Mouse (Mus musculus): Measurements from ENCODE around the gene Rhoq. TPM values are rescaled to one million over a fixed set of nuclear protein-coding genes. Genes with fewer than 3 reads are reported as not detected.

Rhoq gene
- polyA plus RNA-seq, 1 experiment from 2014 or later = 10.7 TPM

DNA sequence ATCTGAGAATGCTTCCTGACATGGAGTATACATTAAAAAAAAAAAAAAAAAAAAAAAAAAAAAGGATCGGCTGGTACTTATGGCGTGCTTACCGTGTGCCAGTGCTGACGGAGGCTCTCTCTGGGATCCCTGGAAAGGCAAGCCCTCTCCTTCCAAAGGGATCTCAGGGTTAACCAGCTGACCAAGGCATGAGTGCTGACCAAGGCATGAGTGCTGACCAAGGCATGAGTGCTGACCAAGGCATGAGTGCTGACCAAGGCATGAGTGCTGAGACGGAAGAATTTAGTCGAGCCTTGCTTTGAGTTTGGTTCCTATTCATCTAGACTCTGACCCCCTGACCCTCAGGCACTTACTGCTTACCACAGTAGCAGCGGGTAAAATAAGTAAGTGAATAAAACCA lies 24.2 kb upstream of the Rhoq start:
- Histone ChIP-seq H3K27me3 (replicated peaks; ENCODE audit: insufficient read depth, low read length) (no peaks in the 10 kb centered on the region), H3K4me3 (ENCODE audit: low read depth, low read length) (no peak overlapping the region), H3K27ac (ENCODE audit: low read length) (no peak overlapping the region), H3K9ac (replicated peaks; ENCODE audit: low read depth) (no peak overlapping the region), H3K9me3 (ENCODE audit: low read length) (no peaks in the 10 kb centered on the region), H3K4me1 (ENCODE audit: insufficient read depth, low read depth, low read length) (peaks cover 4% of the 10 kb centered on the region; the same call in 1 of the 2 replicates), H3K36me3 (ENCODE audit: insufficient read depth, low read length) (no peaks in the 10 kb centered on the region), H3K4me2 (replicated peaks; ENCODE audit: low read depth, low read length) (no peak overlapping the region)
- TF ChIP-seq CTCF (IDR thresholded peaks at IDR 0.05) (no peak), EP300 (IDR thresholded peaks at IDR 0.05) (no peak)
- ATAC-seq (no peak), DNase-seq (ENCODE audit: low spot score) (no peak)
- 53% methylated on average over 7 of the region's 7 CpGs for WGBS

DNA sequence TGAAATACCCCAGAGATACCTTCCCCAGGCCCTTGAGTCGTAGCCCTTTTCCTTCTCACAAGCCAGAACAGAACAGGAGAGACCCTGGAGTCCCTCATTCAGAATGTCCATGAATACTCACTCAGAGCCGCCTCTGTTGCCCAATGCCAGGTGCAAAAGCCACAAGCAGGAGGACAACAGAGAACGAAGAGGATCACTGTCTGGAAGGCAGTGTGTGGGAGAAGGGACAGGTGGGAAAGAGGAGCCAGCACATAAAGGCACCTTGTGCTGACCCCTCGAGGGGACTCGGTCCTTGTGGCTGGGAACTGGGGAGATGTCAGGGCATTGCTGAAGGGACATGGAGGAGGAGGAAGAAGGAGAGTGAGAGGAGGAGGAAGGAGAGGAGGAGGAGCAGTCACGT lies 20.8 kb upstream of the Rhoq start:
- no peak overlapping the region for H3K27ac ChIP-seq (ENCODE audit: low read length)
- H3K36me3 ChIP-seq (ENCODE audit: insufficient read depth, low read length) = no peaks in the 10 kb centered on the region
- no peaks in the 10 kb centered on the region for H3K27me3 ChIP-seq (replicated peaks; ENCODE audit: insufficient read depth, low read length)
- H3K9me3 ChIP-seq (ENCODE audit: low read length) = no peaks in the 10 kb centered on the region
- no peak for TF ChIP-seq CTCF (IDR thresholded peaks at IDR 0.05)
- no peak for TF ChIP-seq EP300 (IDR thresholded peaks at IDR 0.05)
- 60% methylated on average over 6 of the region's 6 CpGs for WGBS
- H3K9ac ChIP-seq (replicated peaks; ENCODE audit: low read depth) = no peak overlapping the region
- H3K4me2 ChIP-seq (replicated peaks; ENCODE audit: low read depth, low read length) = no peak overlapping the region
- DNase-seq (ENCODE audit: low spot score) = no peak
- no peak overlapping the region for H3K4me3 ChIP-seq (ENCODE audit: low read depth, low read length)
- H3K4me1 ChIP-seq (ENCODE audit: insufficient read depth, low read depth, low read length) = peaks cover 4% of the 10 kb centered on the region; the same call in 1 of the 2 replicates
- ATAC-seq = no peak

DNA sequence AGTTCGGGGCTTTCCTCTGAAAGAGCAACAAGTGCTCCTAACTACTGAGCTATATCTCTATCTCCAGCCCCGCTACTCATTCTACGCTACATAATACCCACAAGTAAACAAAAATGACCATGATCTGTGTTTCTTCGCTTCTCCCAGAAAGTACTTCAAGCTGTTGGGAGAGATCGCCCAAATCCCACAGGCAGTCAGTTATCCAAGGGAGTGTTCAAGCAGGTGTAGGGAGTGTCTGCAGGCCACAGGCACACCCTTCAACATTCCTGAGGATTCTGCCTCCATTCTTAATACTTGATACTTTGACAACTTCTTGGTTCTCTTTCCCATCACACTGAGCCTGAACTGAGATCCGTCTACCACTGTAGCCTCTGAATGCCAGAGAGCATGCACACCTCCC lies 19.7 kb upstream of the Rhoq start:
- no peak overlapping the region for H3K9ac ChIP-seq (replicated peaks; ENCODE audit: low read depth)
- no peak overlapping the region for H3K4me3 ChIP-seq (ENCODE audit: low read depth, low read length)
- no peaks in the 10 kb centered on the region for H3K36me3 ChIP-seq (ENCODE audit: insufficient read depth, low read length)
- 0 out of 2 replicates have a peak, but pooled peaks cover 1% of the 10 kb centered on the region for H3K4me1 ChIP-seq (ENCODE audit: insufficient read depth, low read depth, low read length)
- 85% methylated on average over 6 of the region's 6 CpGs for WGBS
- H3K27ac ChIP-seq (ENCODE audit: low read length) = no peak overlapping the region
- no peaks in the 10 kb centered on the region for H3K9me3 ChIP-seq (ENCODE audit: low read length)
- no peak for DNase-seq (ENCODE audit: low spot score)
- no peak for TF ChIP-seq CTCF (IDR thresholded peaks at IDR 0.05)
- TF ChIP-seq EP300 (IDR thresholded peaks at IDR 0.05) = no peak
- H3K27me3 ChIP-seq (replicated peaks; ENCODE audit: insufficient read depth, low read length) = no peaks in the 10 kb centered on the region
- H3K4me2 ChIP-seq (replicated peaks; ENCODE audit: low read depth, low read length) = no peak overlapping the region
- no peak for ATAC-seq

DNA sequence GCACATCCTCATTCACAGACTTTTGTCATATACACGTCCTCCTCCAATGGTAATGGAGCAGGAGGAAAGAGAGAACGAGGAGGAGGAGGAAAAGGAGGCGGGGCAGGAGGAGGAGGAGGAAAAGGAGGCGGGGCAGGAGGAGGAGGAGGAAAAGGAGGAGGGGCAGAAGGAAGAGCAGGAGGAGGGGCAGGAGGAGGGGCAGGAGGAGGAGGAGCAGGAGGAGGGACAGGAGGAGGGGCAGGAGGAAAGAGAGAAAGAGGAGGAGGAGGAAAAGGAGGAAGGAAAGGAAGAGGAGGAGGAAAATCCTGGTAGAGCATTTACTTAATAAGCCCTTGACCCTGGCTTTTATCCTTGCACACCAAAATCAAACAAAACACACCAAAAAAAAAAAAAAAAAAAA lies 16.8 kb upstream of the Rhoq start:
- ATAC-seq = no peak
- TF ChIP-seq CTCF (IDR thresholded peaks at IDR 0.05) = no peak
- TF ChIP-seq EP300 (IDR thresholded peaks at IDR 0.05) = no peak
- no peak for DNase-seq (ENCODE audit: low spot score)
- 40% methylated on average over 3 of the region's 4 CpGs for WGBS
- Histone ChIP-seq H3K4me3 (ENCODE audit: low read depth, low read length) (no peak overlapping the region), H3K27ac (ENCODE audit: low read length) (no peak overlapping the region), H3K9ac (replicated peaks; ENCODE audit: low read depth) (no peak overlapping the region), H3K9me3 (ENCODE audit: low read length) (no peaks in the 10 kb centered on the region), H3K27me3 (replicated peaks; ENCODE audit: insufficient read depth, low read length) (no peaks in the 10 kb centered on the region), H3K4me2 (replicated peaks; ENCODE audit: low read depth, low read length) (no peak overlapping the region), H3K4me1 (ENCODE audit: insufficient read depth, low read depth, low read length) (no peaks in the 10 kb centered on the region), H3K36me3 (ENCODE audit: insufficient read depth, low read length) (no peaks in the 10 kb centered on the region)

DNA sequence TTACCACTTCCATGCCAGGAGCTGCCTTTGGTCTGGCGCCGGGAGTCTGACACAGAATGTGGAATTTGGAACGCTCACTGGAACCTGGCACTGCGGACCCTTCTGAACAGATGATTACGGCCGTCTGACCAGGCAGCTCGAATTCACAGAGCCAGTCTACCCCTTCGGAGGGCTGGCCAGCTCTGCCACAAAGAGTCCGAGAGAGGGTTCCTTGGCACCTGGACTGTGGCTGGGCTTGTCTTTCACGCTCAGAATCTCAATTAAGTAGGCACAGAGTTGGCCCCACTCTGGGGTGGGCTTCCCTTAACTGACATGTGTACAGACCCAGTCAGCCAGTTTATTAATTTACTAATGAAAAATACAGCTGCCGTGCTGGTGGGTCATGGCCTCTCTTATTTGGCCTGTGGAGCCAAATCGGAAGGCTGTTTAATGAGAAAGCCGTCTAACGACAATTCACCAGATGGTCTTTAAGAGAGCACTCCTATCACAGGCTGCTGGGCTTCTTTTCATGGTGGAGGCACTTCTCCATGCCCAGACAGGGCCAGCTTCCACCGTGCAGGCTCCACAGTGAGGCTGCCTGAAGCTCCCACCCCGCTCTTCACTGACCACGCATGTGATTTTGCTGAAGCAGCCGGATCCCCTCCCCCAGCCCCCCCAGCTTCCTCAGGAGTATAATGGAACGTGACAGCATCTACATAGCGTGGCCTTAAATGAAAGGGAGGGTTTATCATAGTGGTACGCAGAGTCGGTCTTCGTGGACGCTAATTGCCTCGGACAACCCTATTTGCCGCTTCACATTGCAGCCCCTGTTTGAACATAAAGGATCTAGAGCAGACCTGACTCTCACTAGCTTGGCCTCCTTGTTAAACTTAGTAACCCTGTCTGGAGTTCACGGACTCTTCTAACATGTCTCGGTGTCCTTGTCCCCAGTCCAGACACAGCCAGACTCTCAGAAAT lies 14.8 kb upstream of the Rhoq start, which contains the start of gene Atp6v1e2:
Gene Atp6v1e2, minus strand, starts transcription at position 58 of the 957 bp plus-strand sequence.
- Histone ChIP-seq H3K9ac (replicated peaks; ENCODE audit: low read depth) (no peak within 1 kb of the TSS), H3K36me3 (ENCODE audit: insufficient read depth, low read length) (no peaks in the 10 kb centered on the region), H3K9me3 (ENCODE audit: low read length) (no peaks in the 10 kb centered on the region), H3K27me3 (replicated peaks; ENCODE audit: insufficient read depth, low read length) (no peaks in the 10 kb centered on the region), H3K4me1 (ENCODE audit: insufficient read depth, low read depth, low read length) (no peaks in the 10 kb centered on the region), H3K27ac (ENCODE audit: low read length) (no peak within 1 kb of the TSS), H3K4me2 (replicated peaks; ENCODE audit: low read depth, low read length) (no peak within 1 kb of the TSS), H3K4me3 (ENCODE audit: low read depth, low read length) (no peak within 1 kb of the TSS)
- WGBS = 84% methylated on average over 28 of the region's 28 CpGs
- DNase-seq (ENCODE audit: low spot score) = no peak
- ATAC-seq = no peak
- TF ChIP-seq EP300 (IDR thresholded peaks at IDR 0.05) = no peak

DNA sequence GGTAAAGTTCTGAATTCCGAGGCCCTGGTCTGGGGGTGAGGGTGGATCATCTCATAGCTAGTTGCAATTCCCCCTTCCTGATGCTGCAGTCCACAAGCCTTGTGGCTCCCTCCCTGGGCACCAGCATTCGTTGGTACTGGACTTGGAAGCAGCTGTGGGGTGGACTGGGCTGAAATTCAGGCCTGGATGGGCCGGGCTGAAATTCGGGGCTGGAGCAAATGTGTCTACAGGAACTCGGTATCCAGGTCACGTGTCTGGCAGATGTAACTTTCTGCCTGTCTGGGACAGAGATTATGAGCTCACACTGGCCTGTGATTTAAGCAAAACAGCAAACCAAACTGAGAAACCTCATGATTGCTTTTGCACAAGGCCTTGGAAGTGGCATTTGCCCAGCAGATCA lies 14.1 kb upstream of the Rhoq start:
- no peaks in the 10 kb centered on the region for H3K4me1 ChIP-seq (ENCODE audit: insufficient read depth, low read depth, low read length)
- WGBS = 66% methylated on average over 6 of the region's 6 CpGs
- H3K9me3 ChIP-seq (ENCODE audit: low read length) = no peaks in the 10 kb centered on the region
- H3K9ac ChIP-seq (replicated peaks; ENCODE audit: low read depth) = no peak overlapping the region
- no peak overlapping the region for H3K4me2 ChIP-seq (replicated peaks; ENCODE audit: low read depth, low read length)
- TF ChIP-seq EP300 (IDR thresholded peaks at IDR 0.05) (no peak), CTCF (IDR thresholded peaks at IDR 0.05) (no peak)
- ATAC-seq = no peak
- no peaks in the 10 kb centered on the region for H3K36me3 ChIP-seq (ENCODE audit: insufficient read depth, low read length)
- no peak for DNase-seq (ENCODE audit: low spot score)
- no peaks in the 10 kb centered on the region for H3K27me3 ChIP-seq (replicated peaks; ENCODE audit: insufficient read depth, low read length)
- H3K4me3 ChIP-seq (ENCODE audit: low read depth, low read length) = no peak overlapping the region
- no peak overlapping the region for H3K27ac ChIP-seq (ENCODE audit: low read length)

Measured in lung, postnatal 0 days (tissue).